Mouse (Mus musculus): Measurements from ENCODE around the gene Rdh1. TPM values are rescaled to one million over a fixed set of nuclear protein-coding genes. Genes with fewer than 3 reads are reported as not detected.
"Not testable (repeated sequence)": the region's sequence is repeated elsewhere in the genome, so short reads cannot be mapped to it uniquely, and the experiment has no call there.

Rdh1 gene
- total and polyA plus RNA-seq, 3 experiments, result 0.05 to 0.30 TPM; not detected in 1

DNA sequence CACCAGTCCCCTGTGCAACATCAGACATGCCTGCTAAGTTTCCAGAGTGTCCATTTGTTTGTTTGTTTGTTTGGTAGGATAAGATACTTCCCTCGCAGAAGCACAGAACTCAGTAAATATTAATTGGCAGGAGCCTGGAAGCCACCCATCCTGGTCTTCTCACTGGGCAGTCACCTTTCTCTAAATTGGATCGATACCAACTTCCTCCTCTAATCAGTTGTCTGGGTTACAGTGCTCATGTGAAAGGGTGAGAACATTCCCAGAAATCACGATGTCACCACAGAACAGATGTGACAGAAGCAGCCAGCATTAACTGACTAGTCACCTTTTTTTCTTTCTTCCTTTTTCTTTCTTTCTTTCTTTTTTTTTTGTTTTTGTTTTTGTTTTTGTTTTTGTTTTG is 4.3 kb upstream of the Rdh1 start:
- TF ChIP-seq GATA2 (IDR thresholded peaks at IDR 0.05; ENCODE audit: borderline replicate concordance, low read depth, low read length) (no peak), POLR2AphosphoS5 (IDR thresholded peaks at IDR 0.05; ENCODE audit: insufficient replicate concordance, low read depth, low read length) (no peak), CTCF (IDR thresholded peaks at IDR 0.05; ENCODE audit: low read depth, low read length) (no peak), GATA1 (IDR thresholded peaks at IDR 0.05; ENCODE audit: borderline replicate concordance, low read length) (no peak), TAL1 (conservative IDR thresholded peaks at IDR 0.05; ENCODE audit: low read depth, low read length) (no peak)
- H3K4me1 ChIP-seq (ENCODE audit: insufficient read depth, low read depth, low read length), result peaks cover 4% of the 10 kb centered on the region; the same call in 1 of the 2 replicates
- DNase-seq (ENCODE audit: low spot score) (no peak), ATAC-seq (ENCODE audit: extremely low read depth, insufficient number of reproducible peaks, low FRiP score, poor library complexity, severe bottlenecking) (no peak)
- H3K27me3 ChIP-seq (ENCODE audit: insufficient read depth, low read length), result peaks cover 10% of the 10 kb centered on the region; the same call in 1 of the 2 replicates
- no peaks in the 10 kb centered on the region for H3K9me3 ChIP-seq (replicated peaks)
- no peaks in the 10 kb centered on the region for H3K36me3 ChIP-seq (replicated peaks)
- no peak overlapping the region for H3K4me3 ChIP-seq (ENCODE audit: low read depth, low read length)

DNA sequence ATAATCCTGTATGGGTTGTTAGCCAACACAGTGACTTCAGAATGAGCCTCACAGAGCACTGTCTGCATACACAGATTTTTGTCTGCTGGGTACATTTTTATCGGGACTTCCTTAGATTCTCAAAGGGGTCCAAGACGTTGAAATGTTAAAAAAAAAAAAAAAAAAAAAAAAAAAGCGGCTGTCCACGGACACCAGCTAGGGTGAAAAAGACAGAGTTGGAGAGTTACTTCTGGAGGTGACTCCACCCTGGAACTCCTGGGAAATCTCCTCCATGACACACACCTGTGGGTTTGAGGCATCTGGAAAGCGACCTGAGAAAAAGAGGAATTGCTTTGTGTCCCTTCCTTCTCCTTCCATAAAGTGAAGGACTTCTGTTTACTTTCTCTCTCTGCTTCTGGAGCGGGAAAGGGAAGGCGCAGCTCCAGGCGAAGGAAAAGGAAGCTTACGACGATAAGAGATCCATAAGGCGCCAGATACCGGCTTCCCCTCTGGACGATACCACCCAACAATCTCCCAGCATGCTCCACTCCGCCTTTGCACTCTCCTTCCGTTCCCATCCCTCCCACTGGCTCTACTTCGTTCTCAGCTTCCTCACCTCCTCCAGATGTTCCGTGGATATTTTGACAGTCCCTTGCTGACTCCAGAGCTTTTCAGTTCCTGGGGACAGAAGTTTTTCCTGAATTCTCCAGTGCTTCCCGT is 3.6 kb upstream of the Rdh1 start:
- Histone ChIP-seq H3K4me1 (ENCODE audit: insufficient read depth, low read depth, low read length) (peaks cover 4% of the 10 kb centered on the region; the same call in 1 of the 2 replicates), H3K27me3 (ENCODE audit: insufficient read depth, low read length) (0 out of 2 replicates have a peak, but pooled peaks cover 7% of the 10 kb centered on the region), H3K9me3 (replicated peaks) (no peaks in the 10 kb centered on the region), H3K4me3 (ENCODE audit: low read depth, low read length) (no peak overlapping the region), H3K36me3 (replicated peaks) (no peaks in the 10 kb centered on the region)
- ATAC-seq (ENCODE audit: extremely low read depth, insufficient number of reproducible peaks, low FRiP score, poor library complexity, severe bottlenecking) (no peak), DNase-seq (ENCODE audit: low spot score) (no peak)
- TF ChIP-seq GATA2 (IDR thresholded peaks at IDR 0.05; ENCODE audit: borderline replicate concordance, low read depth, low read length) (no peak), CTCF (IDR thresholded peaks at IDR 0.05; ENCODE audit: low read depth, low read length) (no peak), GATA1 (IDR thresholded peaks at IDR 0.05; ENCODE audit: borderline replicate concordance, low read length) (no peak), TAL1 (conservative IDR thresholded peaks at IDR 0.05; ENCODE audit: low read depth, low read length) (no peak), POLR2AphosphoS5 (IDR thresholded peaks at IDR 0.05; ENCODE audit: insufficient replicate concordance, low read depth, low read length) (no peak)

DNA sequence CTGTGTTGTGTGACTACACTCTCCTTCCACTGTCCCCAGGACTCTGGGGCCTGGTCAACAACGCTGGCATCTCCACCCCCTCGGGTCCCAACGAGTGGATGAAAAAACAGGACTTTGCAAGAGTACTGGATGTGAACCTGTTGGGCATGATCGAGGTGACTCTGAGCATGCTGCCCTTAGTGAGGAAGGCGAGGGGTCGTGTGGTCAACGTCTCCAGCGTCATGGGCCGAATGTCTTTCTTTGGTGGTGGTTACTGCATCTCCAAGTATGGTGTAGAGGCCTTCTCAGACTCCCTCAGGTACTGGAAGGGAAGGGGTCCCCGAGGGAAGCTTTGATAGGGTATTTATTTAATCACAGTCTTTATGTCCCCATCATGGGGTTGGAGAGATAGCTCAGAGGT is 3.4 kb downstream of the Rdh1 start:
- not testable (repeated sequence) for H3K9me3 ChIP-seq (replicated peaks); DNase-seq (ENCODE audit: low spot score); H3K36me3 ChIP-seq (replicated peaks); H3K4me1 ChIP-seq (ENCODE audit: insufficient read depth, low read depth, low read length); ATAC-seq (ENCODE audit: extremely low read depth, insufficient number of reproducible peaks, low FRiP score, poor library complexity, severe bottlenecking); H3K4me3 ChIP-seq (ENCODE audit: low read depth, low read length)
- H3K27me3 ChIP-seq (ENCODE audit: insufficient read depth, low read length), result peaks cover 20% of the 10 kb centered on the region

DNA sequence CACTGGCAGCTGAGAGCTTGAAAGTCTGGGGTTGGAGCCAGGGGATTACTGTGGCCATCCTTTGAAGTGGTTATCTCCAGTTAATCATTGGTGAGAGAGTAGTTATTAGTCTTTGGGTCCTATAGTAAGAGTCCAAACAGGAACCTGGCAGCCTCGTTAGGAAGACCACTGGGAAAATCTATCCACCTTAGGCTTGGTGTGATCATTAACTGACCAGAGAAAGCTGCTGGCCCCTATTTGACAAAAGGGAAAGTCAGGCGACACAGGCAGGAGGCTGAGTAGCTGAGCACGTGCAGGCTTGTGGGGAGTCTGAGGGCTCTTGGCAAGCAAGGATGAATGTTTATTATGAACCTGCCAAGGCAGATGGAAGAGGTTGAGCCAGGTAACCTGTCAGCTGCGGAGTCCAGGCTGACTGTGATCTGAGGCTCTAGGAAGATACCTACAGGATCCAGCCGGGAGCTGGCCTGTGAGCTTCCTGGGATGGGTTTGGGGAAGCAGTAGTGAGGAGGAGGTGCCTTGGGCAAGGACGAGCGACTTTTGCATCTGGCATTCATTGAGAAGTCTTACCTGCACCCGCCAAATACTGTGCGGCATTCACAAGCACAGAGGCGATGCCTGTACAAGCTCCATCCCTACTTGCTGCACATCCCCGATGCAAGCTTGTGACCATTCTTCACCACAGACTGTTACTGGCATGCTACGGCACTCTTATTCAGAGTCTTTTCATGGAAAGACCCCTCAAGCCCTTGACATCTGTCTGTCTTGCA is 4.6 kb downstream of the Rdh1 start:
- Histone ChIP-seq H3K36me3 (replicated peaks) (no peaks in the 10 kb centered on the region), H3K4me1 (ENCODE audit: insufficient read depth, low read depth, low read length) (no peaks in the 10 kb centered on the region), H3K4me3 (ENCODE audit: low read depth, low read length) (no peak overlapping the region), H3K27me3 (ENCODE audit: insufficient read depth, low read length) (peaks cover 18% of the 10 kb centered on the region), H3K9me3 (replicated peaks) (no peaks in the 10 kb centered on the region)
- ATAC-seq (ENCODE audit: extremely low read depth, insufficient number of reproducible peaks, low FRiP score, poor library complexity, severe bottlenecking) (no peak), DNase-seq (ENCODE audit: low spot score) (no peak)
- no peak for TF ChIP-seq POLR2AphosphoS5 (IDR thresholded peaks at IDR 0.05; ENCODE audit: insufficient replicate concordance, low read depth, low read length)
- no peak for TF ChIP-seq CTCF (IDR thresholded peaks at IDR 0.05; ENCODE audit: low read depth, low read length)
- TF ChIP-seq TAL1 (conservative IDR thresholded peaks at IDR 0.05; ENCODE audit: low read depth, low read length), result no peak
- TF ChIP-seq GATA2 (IDR thresholded peaks at IDR 0.05; ENCODE audit: borderline replicate concordance, low read depth, low read length), result no peak
- no peak for TF ChIP-seq GATA1 (IDR thresholded peaks at IDR 0.05; ENCODE audit: borderline replicate concordance, low read length)

DNA sequence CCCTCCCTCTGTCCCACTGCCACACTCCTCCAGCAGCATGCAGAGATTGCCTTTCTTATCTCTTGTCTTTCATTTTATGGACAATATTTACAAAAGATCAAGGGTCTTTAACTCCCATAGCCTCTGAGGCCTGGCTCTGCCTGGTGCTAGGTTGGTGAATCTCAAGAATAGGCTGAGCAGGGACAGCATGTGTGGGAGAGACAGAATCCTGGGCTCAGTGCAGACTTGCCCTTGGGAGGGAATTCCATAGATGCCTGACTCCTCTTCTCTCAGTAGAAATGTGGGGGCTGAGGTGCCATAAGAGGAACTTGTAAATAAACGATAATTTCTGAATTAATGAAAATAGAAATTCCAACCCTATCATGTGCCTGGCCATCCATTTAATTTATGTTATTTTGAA is 7.0 kb downstream of the Rdh1 start:
- TF ChIP-seq CTCF (IDR thresholded peaks at IDR 0.05; ENCODE audit: low read depth, low read length), result no peak
- TF ChIP-seq GATA2 (IDR thresholded peaks at IDR 0.05; ENCODE audit: borderline replicate concordance, low read depth, low read length), result no peak
- no peak for TF ChIP-seq POLR2AphosphoS5 (IDR thresholded peaks at IDR 0.05; ENCODE audit: insufficient replicate concordance, low read depth, low read length)
- TF ChIP-seq TAL1 (conservative IDR thresholded peaks at IDR 0.05; ENCODE audit: low read depth, low read length), result no peak
- TF ChIP-seq GATA1 (IDR thresholded peaks at IDR 0.05; ENCODE audit: borderline replicate concordance, low read length), result no peak
- peaks cover 18% of the 10 kb centered on the region for H3K27me3 ChIP-seq (ENCODE audit: insufficient read depth, low read length)
- DNase-seq (ENCODE audit: low spot score), result no peak

DNA sequence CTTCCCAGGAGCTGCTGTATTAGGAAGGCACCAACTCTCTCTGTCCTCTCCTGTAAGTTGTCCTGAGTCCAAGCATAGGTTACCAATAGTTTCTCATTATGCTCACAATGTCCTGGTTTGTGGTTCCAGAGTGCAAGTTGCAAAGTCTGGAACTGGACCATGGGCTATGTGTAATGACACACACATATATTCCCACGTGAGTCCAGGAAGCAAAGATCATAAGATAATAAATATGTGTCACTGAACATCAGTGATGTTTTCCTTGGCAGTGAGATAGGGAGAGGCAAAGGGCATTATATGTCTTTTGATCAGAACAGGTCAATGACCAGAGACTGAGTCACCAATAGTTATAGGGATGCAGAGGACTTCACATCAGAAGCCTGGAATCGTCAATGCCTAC is 16.5 kb downstream of the Rdh1 start, which contains the start of gene Rdh9:
Gene Rdh9, plus strand, starts transcription at position 376 of the 400 bp plus-strand sequence.
- H3K4me3 ChIP-seq (ENCODE audit: low read depth, low read length), result no peak within 1 kb of the TSS
- ATAC-seq (ENCODE audit: extremely low read depth, insufficient number of reproducible peaks, low FRiP score, poor library complexity, severe bottlenecking), result no peak
- no peak for TF ChIP-seq GATA1 (IDR thresholded peaks at IDR 0.05; ENCODE audit: borderline replicate concordance, low read length)
- TF ChIP-seq TAL1 (conservative IDR thresholded peaks at IDR 0.05; ENCODE audit: low read depth, low read length), result no peak
- TF ChIP-seq CTCF (IDR thresholded peaks at IDR 0.05; ENCODE audit: low read depth, low read length), result no peak
- TF ChIP-seq POLR2AphosphoS5 (IDR thresholded peaks at IDR 0.05; ENCODE audit: insufficient replicate concordance, low read depth, low read length), result no peak
- no peak for TF ChIP-seq GATA2 (IDR thresholded peaks at IDR 0.05; ENCODE audit: borderline replicate concordance, low read depth, low read length)
- H3K36me3 ChIP-seq (replicated peaks), result no peaks in the 10 kb centered on the region
- H3K4me1 ChIP-seq (ENCODE audit: insufficient read depth, low read depth, low read length), result no peaks in the 10 kb centered on the region
- H3K27me3 ChIP-seq (ENCODE audit: insufficient read depth, low read length), result peaks cover 8% of the 10 kb centered on the region
- no peak for DNase-seq (ENCODE audit: low spot score)
- H3K9me3 ChIP-seq (replicated peaks), result no peaks in the 10 kb centered on the region

More for the DNA sequence above, 7.0 kb downstream of the Rdh1 start:
- Histone ChIP-seq H3K36me3 (replicated peaks) (no peaks in the 10 kb centered on the region), H3K4me3 (ENCODE audit: low read depth, low read length) (no peak overlapping the region), H3K9me3 (replicated peaks) (no peaks in the 10 kb centered on the region), H3K4me1 (ENCODE audit: insufficient read depth, low read depth, low read length) (no peaks in the 10 kb centered on the region)
- no peak for ATAC-seq (ENCODE audit: extremely low read depth, insufficient number of reproducible peaks, low FRiP score, poor library complexity, severe bottlenecking)

DNA sequence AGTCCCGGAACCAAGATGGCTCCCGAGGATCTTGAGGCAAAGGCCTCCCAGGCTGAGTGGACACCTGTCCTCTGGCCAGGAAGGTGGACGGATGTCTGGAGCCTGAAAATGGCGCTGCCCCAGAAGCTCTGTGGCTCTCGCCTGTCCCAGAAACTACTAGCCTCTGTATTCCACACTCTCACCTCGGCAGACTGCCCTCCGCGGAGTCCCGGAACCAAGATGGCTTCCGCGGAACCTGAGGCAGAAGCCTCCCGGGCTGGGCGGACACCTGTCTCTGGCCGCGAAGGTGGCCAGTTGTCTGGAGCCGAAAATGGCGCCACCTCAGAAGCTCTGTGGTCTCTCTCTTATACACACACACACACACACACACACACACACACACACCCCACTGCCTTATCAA is 22.8 kb downstream of the Rdh1 start:
- not testable (repeated sequence) for ATAC-seq (ENCODE audit: extremely low read depth, insufficient number of reproducible peaks, low FRiP score, poor library complexity, severe bottlenecking)

DNA sequence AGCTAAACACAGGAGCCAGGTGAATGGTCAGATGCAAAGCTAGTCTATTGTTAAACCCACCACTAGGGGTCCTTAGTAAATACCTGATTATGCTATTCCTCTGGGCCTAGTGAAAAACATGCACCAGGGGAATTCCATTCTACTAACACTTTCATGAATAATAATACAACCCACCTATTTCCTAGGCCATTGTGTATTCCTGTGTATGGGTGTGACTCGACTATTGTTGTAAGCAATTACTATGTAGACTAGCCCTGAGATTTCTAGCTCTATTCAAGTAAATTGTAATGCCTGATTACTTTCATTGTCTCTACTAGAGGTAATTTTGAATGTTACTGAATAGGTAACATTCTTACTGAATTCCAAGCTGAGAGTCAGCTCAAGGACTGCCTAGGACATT is 25.9 kb downstream of the Rdh1 start:
- DNase-seq (ENCODE audit: low spot score); H3K4me1 ChIP-seq (ENCODE audit: insufficient read depth, low read depth, low read length); H3K27me3 ChIP-seq (ENCODE audit: insufficient read depth, low read length); H3K36me3 ChIP-seq (replicated peaks); H3K4me3 ChIP-seq (ENCODE audit: low read depth, low read length); ATAC-seq (ENCODE audit: extremely low read depth, insufficient number of reproducible peaks, low FRiP score, poor library complexity, severe bottlenecking); H3K9me3 ChIP-seq (replicated peaks): not testable (repeated sequence)

More for the DNA sequence above, 22.8 kb downstream of the Rdh1 start:
- H3K9me3 ChIP-seq (replicated peaks); H3K4me1 ChIP-seq (ENCODE audit: insufficient read depth, low read depth, low read length); H3K4me3 ChIP-seq (ENCODE audit: low read depth, low read length); H3K36me3 ChIP-seq (replicated peaks); H3K27me3 ChIP-seq (ENCODE audit: insufficient read depth, low read length); DNase-seq (ENCODE audit: low spot score): not testable (repeated sequence)

Measured in G1E (cell line).